ENCODE assay signal across 8 mouse cellular contexts in genomic region chr5:137584976-137585375, GRCm38 (mm10). TPM values are rescaled to one million over a fixed set of nuclear protein-coding genes. Genes with fewer than 3 reads are reported as not detected.
A peak's percentile ranks its signal among the peaks of the same experiment; 100 is the strongest.
DNase-seq lines count a peak whose midpoint lies in the region; ATAC-seq and TF ChIP-seq lines count a peak whose summit lies in the region.

No protein-coding gene starts in this region.

- TF ChIP-seq CTCF in lung, adult 2 months (IDR thresholded peaks at IDR 0.05; ENCODE audit: insufficient read depth, low read length), result peak; percentile 80
- peak; percentile 77; the same call in 1 of the 2 replicates for TF ChIP-seq CTCF in small intestine, adult 2 months (IDR thresholded peaks at IDR 0.05; ENCODE audit: extremely low read depth, insufficient read length, insufficient replicate concordance, low read depth, low read length)

- no peak overlapping the region for H3K27ac ChIP-seq in midbrain, embryonic 10.5 days (replicated peaks)
- no peak overlapping the region for H3K27ac ChIP-seq in midbrain, embryonic 16.5 days (ENCODE audit: low read length)
- no peak overlapping the region for H3K27ac ChIP-seq in small intestine, adult 2 months (ENCODE audit: insufficient read depth, low read depth, low read length)
- no peak overlapping the region for H3K27ac ChIP-seq in forebrain, embryonic 12.5 days

- H3K4me3 ChIP-seq in midbrain, embryonic 10.5 days, result no peak overlapping the region
- H3K4me3 ChIP-seq in midbrain, embryonic 16.5 days (ENCODE audit: low read depth, low read length), result no peak overlapping the region
- no peak overlapping the region for H3K4me3 ChIP-seq in lung, adult 2 months (replicated peaks; ENCODE audit: extremely low read depth, low read depth, low read length)
- H3K4me3 ChIP-seq in small intestine, adult 2 months (ENCODE audit: low read depth, low read length), result no peak overlapping the region
- H3K4me3 ChIP-seq in forebrain, embryonic 12.5 days (replicated peaks), result no peak overlapping the region

- WGBS in midbrain, embryonic 10.5 days, result 39% methylated on average over 8 of the region's 8 CpGs
- WGBS in midbrain, embryonic 16.5 days, result 33% methylated on average over 8 of the region's 8 CpGs
- 18% methylated on average over 8 of the region's 8 CpGs for WGBS in lung, adult 2 months
- 19% methylated on average over 8 of the region's 8 CpGs for WGBS in small intestine, adult 2 months
- 35% methylated on average over 8 of the region's 8 CpGs for WGBS in forebrain, embryonic 12.5 days

- no peak overlapping the region for H3K9ac ChIP-seq in midbrain, embryonic 16.5 days (ENCODE audit: low read depth, low read length)
- no peak overlapping the region for H3K9ac ChIP-seq in forebrain, embryonic 12.5 days

- peak; percentile 47 for DNase-seq in midbrain, embryonic 10.5 days (ENCODE audit: low spot score)
- DNase-seq in T-cell, adult 2 months (ENCODE audit: low spot score), result peak; percentile 66
- peak; percentile 71 to 90 for DNase-seq in cerebellum, postnatal 25 days
- peak; percentile 80 for DNase-seq in induced T-regulatory cell, adult 2 months (ENCODE audit: low read depth)
- peak; percentile 67 for DNase-seq in lung, adult 2 months

- H3K4me1 ChIP-seq in midbrain, embryonic 10.5 days, result peaks cover 19% of the 10 kb centered on the region
- peaks cover 6% of the 10 kb centered on the region; the same call in 1 of the 2 replicates for H3K4me1 ChIP-seq in midbrain, embryonic 16.5 days (ENCODE audit: control insufficient read depth, insufficient read depth, low read length)
- no peaks in the 10 kb centered on the region for H3K4me1 ChIP-seq in lung, adult 2 months (ENCODE audit: control insufficient read depth, insufficient read depth, low read length)
- H3K4me1 ChIP-seq in small intestine, adult 2 months (ENCODE audit: control insufficient read depth, insufficient read depth, insufficient read length, low read length), result no peaks in the 10 kb centered on the region
- peaks cover 14% of the 10 kb centered on the region for H3K4me1 ChIP-seq in forebrain, embryonic 12.5 days

- H3K9me3 ChIP-seq in midbrain, embryonic 10.5 days (replicated peaks), result no peaks in the 10 kb centered on the region; the same call in 1 of the 2 replicates
- no peaks in the 10 kb centered on the region for H3K9me3 ChIP-seq in midbrain, embryonic 16.5 days (replicated peaks; ENCODE audit: control insufficient read depth, low read length, poor library complexity, severe bottlenecking)
- H3K9me3 ChIP-seq in forebrain, embryonic 12.5 days, result 0 out of 2 replicates have a peak, but pooled peaks cover 7% of the 10 kb centered on the region

- TF ChIP-seq POLR2A in lung, adult 2 months (IDR thresholded peaks at IDR 0.05; ENCODE audit: borderline replicate concordance, extremely low read depth, low read depth, low read length), result no peak
- TF ChIP-seq POLR2A in small intestine, adult 2 months (IDR thresholded peaks at IDR 0.05; ENCODE audit: low read depth, low read length), result no peak

- no peak for ATAC-seq in midbrain, embryonic 16.5 days
- no peak for ATAC-seq in forebrain, embryonic 12.5 days (ENCODE audit: low FRiP score)

- H3K4me2 ChIP-seq in midbrain, embryonic 16.5 days (ENCODE audit: low read length), result no peak overlapping the region
- no peak overlapping the region for H3K4me2 ChIP-seq in forebrain, embryonic 12.5 days

- H3K36me3 ChIP-seq in midbrain, embryonic 10.5 days, result no peaks in the 10 kb centered on the region
- no peaks in the 10 kb centered on the region for H3K36me3 ChIP-seq in midbrain, embryonic 16.5 days (ENCODE audit: control insufficient read depth, insufficient read depth, low read length)
- no peaks in the 10 kb centered on the region for H3K36me3 ChIP-seq in small intestine, adult 2 months (ENCODE audit: control insufficient read depth, insufficient read depth, low read length)
- H3K36me3 ChIP-seq in forebrain, embryonic 12.5 days (replicated peaks), result no peaks in the 10 kb centered on the region

- peaks cover 35% of the 10 kb centered on the region for H3K27me3 ChIP-seq in midbrain, embryonic 10.5 days (ENCODE audit: low read depth, poor library complexity, severe bottlenecking)
- no peaks in the 10 kb centered on the region for H3K27me3 ChIP-seq in midbrain, embryonic 16.5 days (ENCODE audit: control insufficient read depth, insufficient read depth, low read depth, low read length)
- peaks cover 11% of the 10 kb centered on the region; the same call in 1 of the 2 replicates for H3K27me3 ChIP-seq in small intestine, adult 2 months (ENCODE audit: control insufficient read depth, insufficient read depth, low read length)
- peaks cover 35% of the 10 kb centered on the region for H3K27me3 ChIP-seq in forebrain, embryonic 12.5 days

RNA-seq across cellular contexts. Expression of gene Tfr2, which starts 15.3 kb away (rescaled TPM):
- 1.9 and 2.2 TPM in 2 replicates for polyA plus RNA-seq in midbrain, embryonic 10.5 days (2016; fragmentation: Nextera tagmentation; extraction: Ambion mirVana)
- polyA plus RNA-seq in midbrain, embryonic 16.5 days (2015; fragmentation: Nextera tagmentation; extraction: Ambion mirVana), result 7.8 and 10.1 TPM in 2 replicates
- 0.54 and 0.69 TPM in 2 replicates for polyA plus RNA-seq in lung, adult 2 months (2012; rRNA removed)
- polyA plus RNA-seq in small intestine, adult 2 months (2012; rRNA removed), result 0.20 and 0.52 TPM in 2 replicates
- 1.1 and 1.7 TPM in 2 replicates for polyA plus RNA-seq in forebrain, embryonic 12.5 days (2016; fragmentation: Nextera tagmentation; extraction: Ambion mirVana)

RNA-seq across cellular contexts. Expression of gene Mospd3, which starts 15.9 kb away (rescaled TPM):
- 14.0 and 19.4 TPM in 2 replicates for polyA plus RNA-seq in midbrain, embryonic 10.5 days (2016; fragmentation: Nextera tagmentation; extraction: Ambion mirVana)
- polyA plus RNA-seq in midbrain, embryonic 16.5 days (2015; fragmentation: Nextera tagmentation; extraction: Ambion mirVana), result 57.2 and 60.9 TPM in 2 replicates
- 89.1 and 103 TPM in 2 replicates for polyA plus RNA-seq in lung, adult 2 months (2012; rRNA removed)
- polyA plus RNA-seq in small intestine, adult 2 months (2012; rRNA removed), result 89.7 and 164 TPM in 2 replicates
- polyA plus RNA-seq in forebrain, embryonic 12.5 days (2016; fragmentation: Nextera tagmentation; extraction: Ambion mirVana), result 25.7 and 29.0 TPM in 2 replicates

RNA-seq across cellular contexts. Expression of gene Pcolce, which starts 28.6 kb away (rescaled TPM):
- 61.4 and 68.2 TPM in 2 replicates for polyA plus RNA-seq in midbrain, embryonic 10.5 days (2016; fragmentation: Nextera tagmentation; extraction: Ambion mirVana)
- 11.9 and 13.3 TPM in 2 replicates for polyA plus RNA-seq in midbrain, embryonic 16.5 days (2015; fragmentation: Nextera tagmentation; extraction: Ambion mirVana)
- polyA plus RNA-seq in lung, adult 2 months (2012; rRNA removed), result 280 and 290 TPM in 2 replicates
- polyA plus RNA-seq in small intestine, adult 2 months (2012; rRNA removed), result 30.4 and 31.1 TPM in 2 replicates
- polyA plus RNA-seq in forebrain, embryonic 12.5 days (2016; fragmentation: Nextera tagmentation; extraction: Ambion mirVana), result 30.6 and 39.7 TPM in 2 replicates

RNA-seq across cellular contexts. Expression of gene Actl6b, which starts 31.7 kb away (rescaled TPM):
- polyA plus RNA-seq in midbrain, embryonic 10.5 days (2016; fragmentation: Nextera tagmentation; extraction: Ambion mirVana), result 9.4 and 27.5 TPM in 2 replicates
- polyA plus RNA-seq in midbrain, embryonic 16.5 days (2015; fragmentation: Nextera tagmentation; extraction: Ambion mirVana), result 307 and 326 TPM in 2 replicates
- 0.07 TPM in 1 of 2 replicates, not detected in the other for polyA plus RNA-seq in lung, adult 2 months (2012; rRNA removed)
- polyA plus RNA-seq in small intestine, adult 2 months (2012; rRNA removed), result 0.47 and 1.0 TPM in 2 replicates
- polyA plus RNA-seq in forebrain, embryonic 12.5 days (2016; fragmentation: Nextera tagmentation; extraction: Ambion mirVana), result 76.1 and 80.3 TPM in 2 replicates

RNA-seq across cellular contexts. Expression of gene Fbxo24, which starts 43.8 kb away (rescaled TPM):
- 0.25 and 0.28 TPM in 2 replicates for polyA plus RNA-seq in midbrain, embryonic 10.5 days (2016; fragmentation: Nextera tagmentation; extraction: Ambion mirVana)
- polyA plus RNA-seq in midbrain, embryonic 16.5 days (2015; fragmentation: Nextera tagmentation; extraction: Ambion mirVana), result 0.11 and 0.12 TPM in 2 replicates
- 0.89 and 1.0 TPM in 2 replicates for polyA plus RNA-seq in lung, adult 2 months (2012; rRNA removed)
- 0.08 and 0.19 TPM in 2 replicates for polyA plus RNA-seq in small intestine, adult 2 months (2012; rRNA removed)
- 0.26 and 0.45 TPM in 2 replicates for polyA plus RNA-seq in forebrain, embryonic 12.5 days (2016; fragmentation: Nextera tagmentation; extraction: Ambion mirVana)
